Mouse (Mus musculus) embryo, embryonic 10.5 days (tissue): ENCODE measurements around the gene Nos1.

Experiments used
- DNase-seq: peaks from one replicate; pipeline ENCODE4 v3.0.0-alpha.2; 2015; ENCODE audit warnings: low spot score

Nos1 gene

GRCm38 (mm10) chr5:117997434-117997970, 216.7 kb downstream of the Nos1 start:
- DNase-seq = no peak

- no peak for DNase-seq
These were observed 218.2 kb downstream of the Nos1 start for GRCm38 (mm10) chr5:117999061-117999460.

- no peak for DNase-seq
These were observed 218.8 kb downstream of the Nos1 start for GRCm38 (mm10) chr5:117999584-117999983.

DNA sequence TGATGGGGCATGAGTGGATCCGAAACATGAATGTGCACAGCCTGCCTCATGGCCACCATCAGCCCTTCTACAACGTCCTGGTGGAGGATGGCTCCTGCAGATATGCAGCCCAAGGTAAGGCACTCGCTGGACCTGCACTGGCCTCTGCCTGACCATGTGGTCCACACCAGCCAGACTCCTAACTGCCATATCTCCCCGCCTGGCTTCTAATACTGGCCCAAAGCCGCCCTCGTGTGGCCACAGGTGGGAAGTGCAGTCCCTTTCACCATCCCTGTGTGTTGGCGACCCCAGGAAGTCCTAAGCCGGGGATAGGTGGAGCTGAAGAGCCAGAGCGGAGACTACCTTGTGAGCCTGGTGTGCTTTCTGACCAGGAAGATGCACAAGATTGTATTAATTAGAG, 221.2 kb downstream of the Nos1 start:
- peak; percentile 85 for DNase-seq

DNA sequence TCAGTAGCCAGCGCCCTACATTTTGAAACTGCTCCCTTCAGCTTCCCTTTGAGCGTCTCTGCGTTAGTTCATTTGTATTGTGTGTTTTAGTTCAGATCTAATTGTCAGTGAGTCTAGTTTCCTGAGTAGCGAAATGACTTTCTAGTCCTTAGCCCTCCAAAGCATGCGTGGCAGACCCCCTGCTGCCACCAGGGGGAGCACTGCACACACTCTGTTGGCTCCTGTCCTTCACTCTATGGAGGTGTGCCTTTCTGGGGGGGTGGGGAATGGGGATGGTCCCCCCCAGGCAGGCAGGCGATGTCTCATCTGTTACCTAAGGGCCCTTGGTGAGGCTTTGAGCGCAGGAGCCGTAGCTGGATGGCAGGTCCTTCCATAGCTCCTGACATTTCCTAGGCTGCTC, 223.8 kb downstream of the Nos1 start:
- DNase-seq = peak; percentile 65

DNA sequence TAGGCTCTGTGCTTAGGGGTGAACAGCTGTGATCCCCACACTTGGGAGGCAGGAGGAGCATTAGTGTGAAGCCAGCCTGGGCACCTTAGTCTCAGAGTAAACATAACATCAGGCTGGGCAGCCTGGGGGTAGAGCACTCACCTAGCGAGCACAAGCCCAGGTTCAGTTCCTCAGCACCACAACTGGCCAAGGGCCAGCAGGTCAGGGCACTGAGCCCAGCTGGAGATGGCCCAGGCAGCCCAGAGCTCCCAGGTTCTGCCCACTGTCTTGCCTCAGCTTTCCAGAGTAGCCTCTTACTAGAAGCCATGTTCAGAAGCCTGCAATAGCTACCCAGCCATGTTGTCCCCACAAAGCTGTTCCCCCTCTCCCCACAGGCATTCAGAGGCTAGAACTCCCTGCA, 224.9 kb downstream of the Nos1 start:
- no peak for DNase-seq

- DNase-seq = no peak
These were observed 227.5 kb downstream of the Nos1 start for GRCm38 (mm10) chr5:118008344-118008743.
